Mouse (Mus musculus): Measurements from ENCODE around the gene Ilkap. TPM values are rescaled to one million over a fixed set of nuclear protein-coding genes. Genes with fewer than 3 reads are reported as not detected.

Gene Ilkap
- polyA plus RNA-seq (2014; fragmentation: Nextera tagmentation; extraction: Ambion mirVana), result 132 and 143 TPM in 2 replicates

- peaks cover 27% of the 10 kb centered on the region for H3K4me1 ChIP-seq (replicated peaks; ENCODE audit: control insufficient read depth, insufficient read depth, low read length)
- under 1% methylated on average over 73 of the region's 91 CpGs for WGBS
- H3K4me2 ChIP-seq (replicated peaks), result peak within 1 kb of the TSS; percentile 89
- no peaks in the 10 kb centered on the region for H3K27me3 ChIP-seq (ENCODE audit: control insufficient read depth, insufficient read depth, low read length)
- H3K36me3 ChIP-seq (replicated peaks; ENCODE audit: control insufficient read depth, insufficient read depth), result peaks cover 9% of the 10 kb centered on the region
- ATAC-seq (ENCODE audit: low FRiP score) (peak; percentile 98), DNase-seq (ENCODE audit: low spot score) (peak; percentile 86)
- H3K4me3 ChIP-seq (replicated peaks; ENCODE audit: low read length), result peak within 1 kb of the TSS; percentile 89
- H3K9me3 ChIP-seq (ENCODE audit: control insufficient read depth, low read length), result no peaks in the 10 kb centered on the region
- peak within 1 kb of the TSS; percentile 92 for H3K27ac ChIP-seq
- H3K9ac ChIP-seq, result peak within 1 kb of the TSS; percentile 86
Measured at GRCm38 (mm10) chr1:91398260-91399062, at the start of gene Ilkap. Gene Ilkap (minus strand): TSS chr1:91398815.

GRCm38 (mm10) chr1:91446511-91446910 lies 47.9 kb upstream of the Ilkap start:
- Histone ChIP-seq H3K27ac (no peak overlapping the region), H3K4me2 (replicated peaks) (no peak overlapping the region), H3K4me1 (replicated peaks; ENCODE audit: control insufficient read depth, insufficient read depth, low read length) (no peaks in the 10 kb centered on the region), H3K9me3 (ENCODE audit: control insufficient read depth, low read length) (no peaks in the 10 kb centered on the region), H3K9ac (no peak overlapping the region), H3K4me3 (replicated peaks; ENCODE audit: low read length) (no peak overlapping the region), H3K27me3 (ENCODE audit: control insufficient read depth, insufficient read depth, low read length) (no peaks in the 10 kb centered on the region), H3K36me3 (replicated peaks; ENCODE audit: control insufficient read depth, insufficient read depth) (peaks cover 59% of the 10 kb centered on the region)
- WGBS, result 89% methylated on average over 4 of the region's 4 CpGs
- no peak for ATAC-seq (ENCODE audit: low FRiP score)
- no peak for DNase-seq (ENCODE audit: low spot score)

GRCm38 (mm10) chr1:91446060-91446459 lies 47.4 kb upstream of the Ilkap start:
- no peaks in the 10 kb centered on the region for H3K9me3 ChIP-seq (ENCODE audit: control insufficient read depth, low read length)
- DNase-seq (ENCODE audit: low spot score) (peak; percentile 24), ATAC-seq (ENCODE audit: low FRiP score) (no peak)
- no peak overlapping the region for H3K9ac ChIP-seq
- no peak overlapping the region for H3K27ac ChIP-seq
- no peaks in the 10 kb centered on the region for H3K4me1 ChIP-seq (replicated peaks; ENCODE audit: control insufficient read depth, insufficient read depth, low read length)
- H3K27me3 ChIP-seq (ENCODE audit: control insufficient read depth, insufficient read depth, low read length), result no peaks in the 10 kb centered on the region
- H3K4me3 ChIP-seq (replicated peaks; ENCODE audit: low read length), result no peak overlapping the region
- H3K36me3 ChIP-seq (replicated peaks; ENCODE audit: control insufficient read depth, insufficient read depth), result peaks cover 60% of the 10 kb centered on the region
- WGBS, result 76% methylated on average over 8 of the region's 8 CpGs
- no peak overlapping the region for H3K4me2 ChIP-seq (replicated peaks)

DNA sequence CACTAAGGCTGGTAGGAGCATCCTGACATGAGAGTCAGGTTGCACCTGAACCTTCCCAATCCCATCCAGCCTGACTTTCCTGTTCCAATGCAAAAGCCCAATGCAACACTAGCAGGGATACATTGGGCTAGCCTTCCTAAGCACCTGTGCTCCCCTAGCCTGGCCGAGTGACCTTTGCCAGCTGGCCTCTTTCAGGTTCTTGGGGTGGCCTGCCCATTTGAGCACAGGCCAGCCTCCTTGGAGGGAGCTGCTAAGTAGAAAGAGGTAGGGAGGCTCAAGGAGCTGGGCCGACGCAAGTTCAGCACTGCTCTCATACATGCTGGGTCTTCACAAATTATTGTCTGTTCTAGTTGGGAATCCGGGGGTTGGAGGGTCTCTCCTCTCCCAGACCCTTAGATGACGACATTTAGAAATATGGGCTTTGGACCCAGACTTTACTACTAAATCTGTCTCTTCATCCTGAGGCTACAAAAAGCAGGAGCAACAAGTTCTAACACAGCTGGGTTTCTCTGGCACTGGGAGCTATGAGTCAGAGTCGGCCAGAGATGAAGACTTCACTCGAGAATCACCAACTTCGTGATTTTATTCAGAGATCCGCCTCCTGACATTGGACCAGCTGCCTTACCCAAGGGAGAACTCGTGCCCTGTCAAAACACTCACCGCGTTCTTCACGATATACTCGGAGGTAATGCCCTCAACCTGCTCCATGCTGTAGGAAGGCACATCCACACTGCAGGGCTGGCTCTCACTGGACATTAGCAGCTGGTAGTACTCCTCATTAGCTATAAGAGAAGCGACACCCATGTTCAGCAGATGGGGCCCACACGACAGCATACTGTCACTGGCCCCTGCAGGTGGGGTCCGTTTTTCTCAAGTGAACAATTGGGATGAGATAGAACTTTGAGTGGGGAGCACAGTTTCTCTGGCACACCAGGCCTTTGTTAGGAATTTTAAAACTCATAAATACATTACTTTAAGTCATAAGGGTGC lies 46.5 kb upstream of the Ilkap start:
- no peak for ATAC-seq (ENCODE audit: low FRiP score)
- H3K27me3 ChIP-seq (ENCODE audit: control insufficient read depth, insufficient read depth, low read length), result no peaks in the 10 kb centered on the region
- no peak overlapping the region for H3K27ac ChIP-seq
- no peaks in the 10 kb centered on the region for H3K9me3 ChIP-seq (ENCODE audit: control insufficient read depth, low read length)
- no peaks in the 10 kb centered on the region for H3K4me1 ChIP-seq (replicated peaks; ENCODE audit: control insufficient read depth, insufficient read depth, low read length)
- 90% methylated on average over 17 of the region's 17 CpGs for WGBS
- no peak overlapping the region for H3K4me2 ChIP-seq (replicated peaks)
- no peak overlapping the region for H3K4me3 ChIP-seq (replicated peaks; ENCODE audit: low read length)
- peaks cover 64% of the 10 kb centered on the region for H3K36me3 ChIP-seq (replicated peaks; ENCODE audit: control insufficient read depth, insufficient read depth)
- H3K9ac ChIP-seq, result no peak overlapping the region
- DNase-seq (ENCODE audit: low spot score), result no peak

DNA sequence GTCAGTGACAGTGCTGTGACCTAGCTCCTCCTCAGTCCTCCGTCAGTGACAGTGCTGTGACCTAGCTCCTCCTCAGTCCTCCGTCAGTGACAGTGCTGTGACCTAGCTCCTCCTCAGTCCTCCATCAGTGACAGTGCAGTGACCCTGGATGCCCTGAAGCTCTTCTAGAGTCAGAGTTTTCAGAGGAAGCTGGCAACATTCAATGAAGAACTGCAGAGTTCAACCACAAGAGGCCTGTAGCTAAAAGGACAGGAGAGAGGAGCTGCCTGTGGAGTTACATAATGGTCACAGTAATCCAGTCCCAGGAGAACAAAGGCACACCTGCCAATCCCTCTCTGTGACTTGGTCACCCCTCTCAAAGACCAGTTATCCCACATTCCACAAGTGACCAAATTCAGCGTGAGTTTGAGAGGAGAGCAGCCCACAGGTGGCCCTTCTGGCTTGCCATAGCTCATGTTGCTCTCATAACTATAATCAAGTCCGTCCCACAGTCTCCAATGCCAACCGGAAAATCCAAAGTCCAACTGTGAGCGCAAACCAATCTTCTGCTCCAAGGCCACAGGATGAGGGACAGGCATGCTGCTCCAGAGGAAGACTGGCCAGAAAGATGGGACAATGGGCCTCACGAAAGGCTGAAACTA lies 43.9 kb upstream of the Ilkap start:
- Histone ChIP-seq H3K36me3 (replicated peaks; ENCODE audit: control insufficient read depth, insufficient read depth) (peaks cover 54% of the 10 kb centered on the region), H3K27ac (no peak overlapping the region), H3K4me1 (replicated peaks; ENCODE audit: control insufficient read depth, insufficient read depth, low read length) (no peaks in the 10 kb centered on the region), H3K4me3 (replicated peaks; ENCODE audit: low read length) (no peak overlapping the region), H3K9ac (no peak overlapping the region), H3K27me3 (ENCODE audit: control insufficient read depth, insufficient read depth, low read length) (no peaks in the 10 kb centered on the region), H3K9me3 (ENCODE audit: control insufficient read depth, low read length) (no peaks in the 10 kb centered on the region), H3K4me2 (replicated peaks) (no peak overlapping the region)
- 69% methylated on average over 6 of the region's 7 CpGs for WGBS
- ATAC-seq (ENCODE audit: low FRiP score), result no peak
- DNase-seq (ENCODE audit: low spot score), result no peak

DNA sequence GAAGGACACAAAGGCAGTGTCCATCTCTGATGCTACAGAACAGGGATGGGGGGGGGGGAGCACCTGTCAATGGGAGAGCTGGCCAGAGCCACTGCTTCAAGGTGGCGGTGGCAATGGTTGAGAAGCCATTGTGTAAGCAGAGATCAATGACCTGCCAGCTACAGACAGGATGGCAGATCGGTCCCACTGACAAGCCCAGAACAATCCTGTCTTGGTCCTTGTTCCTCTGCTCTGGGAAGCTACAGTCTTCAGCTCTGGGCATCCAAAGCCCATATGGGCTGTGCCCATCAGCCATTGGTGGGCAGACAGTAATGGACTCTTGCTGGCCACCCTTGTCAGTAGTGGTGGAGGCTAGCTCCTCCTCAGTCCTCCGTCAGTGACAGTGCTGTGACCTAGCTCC lies 43.2 kb upstream of the Ilkap start:
- H3K4me3 ChIP-seq (replicated peaks; ENCODE audit: low read length), result no peak overlapping the region

DNA sequence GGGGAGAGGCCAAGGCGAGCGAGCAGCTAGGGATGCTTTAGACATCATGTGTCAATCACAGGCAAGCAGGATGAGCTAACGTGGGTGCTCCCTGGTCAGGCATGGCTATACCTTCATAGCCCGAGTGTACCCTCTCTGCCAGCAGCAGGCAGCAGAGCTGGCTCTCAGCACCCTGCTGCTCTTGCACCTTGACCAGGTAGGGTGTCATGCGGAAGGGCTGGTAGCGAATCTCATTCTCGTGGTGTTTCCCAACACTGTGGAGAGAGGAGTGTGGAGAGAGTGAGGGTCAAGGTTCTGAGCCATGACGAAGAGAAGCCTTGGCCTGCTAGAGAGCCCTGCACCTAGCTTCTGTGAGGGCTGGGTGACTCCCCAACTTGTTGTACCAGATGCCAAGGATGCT lies 41.2 kb upstream of the Ilkap start:
- Histone ChIP-seq H3K4me3 (replicated peaks; ENCODE audit: low read length) (no peak overlapping the region), H3K27ac (no peak overlapping the region), H3K27me3 (ENCODE audit: control insufficient read depth, insufficient read depth, low read length) (no peaks in the 10 kb centered on the region), H3K4me2 (replicated peaks) (no peak overlapping the region), H3K9me3 (ENCODE audit: control insufficient read depth, low read length) (no peaks in the 10 kb centered on the region), H3K4me1 (replicated peaks; ENCODE audit: control insufficient read depth, insufficient read depth, low read length) (peaks cover 13% of the 10 kb centered on the region; the same call in 1 of the 2 replicates), H3K9ac (no peak overlapping the region), H3K36me3 (replicated peaks; ENCODE audit: control insufficient read depth, insufficient read depth) (peaks cover 49% of the 10 kb centered on the region)
- 93% methylated on average over 8 of the region's 8 CpGs for WGBS
- no peak for ATAC-seq (ENCODE audit: low FRiP score)
- no peak for DNase-seq (ENCODE audit: low spot score)

More for the DNA sequence above, 43.2 kb upstream of the Ilkap start:
- H3K27ac ChIP-seq, result no peak overlapping the region
- H3K4me1 ChIP-seq (replicated peaks; ENCODE audit: control insufficient read depth, insufficient read depth, low read length), result 0 out of 2 replicates have a peak, but pooled peaks cover under 1% of the 10 kb centered on the region
- 90% methylated on average over 3 of the region's 3 CpGs for WGBS
- no peaks in the 10 kb centered on the region for H3K27me3 ChIP-seq (ENCODE audit: control insufficient read depth, insufficient read depth, low read length)
- H3K9me3 ChIP-seq (ENCODE audit: control insufficient read depth, low read length), result no peaks in the 10 kb centered on the region
- DNase-seq (ENCODE audit: low spot score) (no peak), ATAC-seq (ENCODE audit: low FRiP score) (no peak)
- H3K9ac ChIP-seq, result no peak overlapping the region
- H3K36me3 ChIP-seq (replicated peaks; ENCODE audit: control insufficient read depth, insufficient read depth), result peaks cover 51% of the 10 kb centered on the region
- no peak overlapping the region for H3K4me2 ChIP-seq (replicated peaks)

- DNase-seq (ENCODE audit: low spot score) (no peak), ATAC-seq (ENCODE audit: low FRiP score) (no peak)
- Histone ChIP-seq H3K27ac (no peak overlapping the region), H3K36me3 (replicated peaks; ENCODE audit: control insufficient read depth, insufficient read depth) (peaks cover 50% of the 10 kb centered on the region), H3K4me1 (replicated peaks; ENCODE audit: control insufficient read depth, insufficient read depth, low read length) (peaks cover 13% of the 10 kb centered on the region; the same call in 1 of the 2 replicates), H3K9me3 (ENCODE audit: control insufficient read depth, low read length) (no peaks in the 10 kb centered on the region), H3K4me3 (replicated peaks; ENCODE audit: low read length) (no peak overlapping the region), H3K4me2 (replicated peaks) (no peak overlapping the region), H3K27me3 (ENCODE audit: control insufficient read depth, insufficient read depth, low read length) (no peaks in the 10 kb centered on the region), H3K9ac (no peak overlapping the region)
- 91% methylated on average over 7 of the region's 7 CpGs for WGBS
Measured at GRCm38 (mm10) chr1:91437573-91437972, 39.0 kb upstream of the Ilkap start.

DNA sequence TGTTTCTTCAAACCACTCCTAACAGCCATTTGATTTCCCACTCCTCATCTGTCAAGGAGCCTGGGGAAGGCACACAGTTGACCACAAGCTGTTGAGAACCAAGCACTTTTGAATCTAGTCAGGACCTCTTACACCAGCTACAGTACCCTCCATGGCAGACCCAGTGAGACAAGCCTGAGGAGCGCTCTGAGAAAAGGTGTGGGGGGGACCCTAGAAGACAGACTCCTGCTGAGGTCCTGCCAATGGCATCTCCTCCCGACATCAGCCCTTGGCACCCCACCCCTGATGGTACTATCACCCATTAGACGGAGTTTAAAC lies 38.4 kb upstream of the Ilkap start:
- Histone ChIP-seq H3K27ac (no peak overlapping the region), H3K4me1 (replicated peaks; ENCODE audit: control insufficient read depth, insufficient read depth, low read length) (peaks cover 13% of the 10 kb centered on the region; the same call in 1 of the 2 replicates), H3K4me2 (replicated peaks) (no peak overlapping the region), H3K4me3 (replicated peaks; ENCODE audit: low read length) (no peak overlapping the region), H3K9ac (no peak overlapping the region), H3K27me3 (ENCODE audit: control insufficient read depth, insufficient read depth, low read length) (no peaks in the 10 kb centered on the region), H3K9me3 (ENCODE audit: control insufficient read depth, low read length) (no peaks in the 10 kb centered on the region), H3K36me3 (replicated peaks; ENCODE audit: control insufficient read depth, insufficient read depth) (peaks cover 55% of the 10 kb centered on the region)
- no peak for ATAC-seq (ENCODE audit: low FRiP score)
- DNase-seq (ENCODE audit: low spot score), result no peak
- 85% methylated on average over 3 of the region's 3 CpGs for WGBS
